Mouse (Mus musculus) liver, embryonic 14.5 days (tissue): ENCODE data around the gene Serf2. TPM values are rescaled to one million over a fixed set of nuclear protein-coding genes. Genes with fewer than 3 reads are reported as not detected.

Source experiments
- ATAC-seq: fragments of 200-750 bp; cut with Nextera tagmentation; 2 replicates; pipeline ENCODE4 v1.8.0; 2017; ENCODE audit warnings: moderate number of reproducible peaks, mild to moderate bottlenecking, moderate library complexity; ENCODE audit not compliant: insufficient read depth
- DNase-seq, 3 experiments: peaks; one replicate each; pipeline ENCODE4 v3.0.0-alpha.2; 2012 to 2013; ENCODE audit warnings: low read depth in 3 of 3, low spot score in 3 of 3
- H3K27ac ChIP-seq: fragments of 300-500 bp; sonication (generic); 2 replicates; pipeline ENCODE4 v1.5.1; 2014; ENCODE audit warnings: moderate library complexity, mild to moderate bottlenecking, control low read depth, inconsistent platforms
- H3K27me3 ChIP-seq: fragments of 300-500 bp; sonication (generic); 2 replicates; pipeline ENCODE4 v1.6.1; 2014; ENCODE audit warnings: mild to moderate bottlenecking, low read length, moderate library complexity; ENCODE audit not compliant: control insufficient read depth, insufficient read depth
- H3K36me3 ChIP-seq: fragments of 300-500 bp; sonication (generic); replicated peaks from 2 replicates; pipeline ENCODE4 v1.6.1; 2014; ENCODE audit warnings: low read depth; ENCODE audit not compliant: control insufficient read depth, insufficient read depth
- H3K4me1 ChIP-seq, 2 experiments: fragments of 200-500 bp in 1 of 2; fragments of 300-500 bp in 1 of 2; sonication (generic) in 1 of 2; replicated peaks; 2 replicates each; pipeline ENCODE4 v1.6.1; 2012 to 2014; ENCODE audit warnings: antibody characterized with exemption in 1 of 2, inconsistent platforms in 1 of 2, low read length in 1 of 2; ENCODE audit not compliant: control insufficient read depth in 2 of 2, insufficient read depth in 2 of 2
- H3K4me2 ChIP-seq: fragments of 300-500 bp; sonication (generic); 2 replicates; pipeline ENCODE4 v1.6.1; 2014; ENCODE audit warnings: low read depth, mild to moderate bottlenecking, control low read depth, moderate library complexity
- H3K4me3 ChIP-seq, 2 experiments: fragments of 200-500 bp in 1 of 2; fragments of 300-500 bp in 1 of 2; sonication (generic) in 1 of 2; 2 replicates each; pipeline ENCODE4 v1.5.1; 2012 to 2014; ENCODE audit warnings: low read depth in 2 of 2, low read length in 2 of 2, mild to moderate bottlenecking in 2 of 2, control low read depth in 1 of 2, inconsistent platforms in 1 of 2, moderate library complexity in 1 of 2; ENCODE audit not compliant: insufficient read depth in 1 of 2
- H3K9ac ChIP-seq: fragments of 300-500 bp; sonication (generic); replicated peaks from 2 replicates; pipeline ENCODE4 v1.6.1; 2014; ENCODE audit warnings: mild to moderate bottlenecking, control low read depth, moderate library complexity
- H3K9me3 ChIP-seq: fragments of 300-500 bp; sonication (generic); 2 replicates; pipeline ENCODE4 v1.6.1; 2016; ENCODE audit warnings: low read length, mixed read lengths; ENCODE audit not compliant: control insufficient read depth
- CTCF ChIP-seq: IDR thresholded peaks from 2 replicates; pipeline ENCODE4 v1.5.1; 2016; ENCODE audit warnings: antibody characterized with exemption, low read depth, control low read depth
- EP300 ChIP-seq: IDR thresholded peaks from 2 replicates; pipeline ENCODE4 v1.6.1; 2016; ENCODE audit warnings: antibody characterized with exemption, low read depth
- WGBS: fragments of 180-500 bp; shearing (Covaris S2); extraction: QIAGEN DNeasy Blood & Tissue Kit; methylation state at CpG from one replicate; pipeline ENCODE4 v1.1.7; 2014; ENCODE audit not compliant: insufficient replicate concordance; 5-methylcytosine and 5-hydroxymethylcytosine counted together
- polyA plus RNA-seq, 2 experiments: library from polyadenylated mRNA; depleted of rRNA in 1 of 2; stranded (reverse) in 1 of 2; unstranded in 1 of 2; fragments of >200 nt; fragmentation: Nextera tagmentation in 1 of 2; extraction: Ambion mirVana in 1 of 2; gene quantifications; 2 replicates each; pipeline versions ENCODE4 v1.2.1 to v1.2.3; 2012 to 2014

Serf2 gene
- polyA plus RNA-seq, 2 experiments, result 279 to 345 TPM

DNA sequence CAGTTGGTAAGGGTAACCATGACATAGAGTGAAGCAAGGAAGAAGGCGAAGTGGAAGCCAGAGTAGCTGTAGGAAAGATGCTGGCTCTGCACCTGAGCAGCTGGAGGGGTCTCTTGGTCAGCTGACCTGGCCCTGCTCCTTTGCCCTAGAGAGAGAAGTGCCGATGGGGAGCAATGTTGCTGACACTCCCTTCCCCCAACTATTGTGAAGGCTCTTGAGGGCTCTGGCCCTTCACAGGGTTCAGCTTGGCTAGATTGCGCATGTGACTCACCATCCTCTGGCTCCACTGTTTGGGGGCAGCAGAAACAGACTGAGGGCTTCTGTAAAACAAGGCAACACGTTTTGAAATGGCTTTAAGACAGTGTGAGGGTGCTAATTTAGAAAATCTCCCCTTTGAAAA, 3.4 kb downstream of the Serf2 start:
- Histone ChIP-seq H3K27me3 (no peaks in the 10 kb centered on the region), H3K9me3 (no peaks in the 10 kb centered on the region), H3K36me3 (peaks cover 15% of the 10 kb centered on the region), H3K9ac (no peak overlapping the region), H3K4me3 (no peak overlapping the region), H3K4me2 (no peak overlapping the region), H3K4me1 (peaks cover 16 to 22% of the 10 kb centered on the region in 2 experiments), H3K27ac (no peak overlapping the region)
- DNase-seq (no peak), ATAC-seq (no peak)
- 68% methylated on average over 4 of the region's 4 CpGs for WGBS
- TF ChIP-seq EP300 (no peak), CTCF (no peak)

DNA sequence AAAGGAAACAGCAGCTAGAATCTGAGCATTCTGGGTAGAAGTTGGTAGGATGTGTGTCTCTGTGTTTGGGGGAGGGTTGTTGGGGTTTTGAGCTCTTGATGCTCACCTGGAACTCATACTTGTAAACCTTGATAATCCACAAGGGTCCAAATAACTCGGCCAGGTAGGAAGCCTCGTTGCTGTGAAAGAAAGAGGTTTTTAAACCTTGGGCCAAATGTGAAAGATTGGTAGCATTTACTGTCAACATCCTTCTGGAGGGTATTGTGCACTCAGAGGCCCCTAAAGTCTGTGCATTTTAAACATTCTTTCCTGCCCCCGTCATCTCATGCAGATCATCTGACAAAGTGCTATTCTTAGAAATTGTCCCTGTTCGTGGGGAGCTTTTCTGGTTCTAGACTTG, 4.0 kb downstream of the Serf2 start, which contains the start of gene Hypk:
Gene Hypk (plus strand): TSS at position 301 of the 400 bp plus-strand sequence.
- Histone ChIP-seq H3K27me3 (no peaks in the 10 kb centered on the region), H3K9me3 (no peaks in the 10 kb centered on the region), H3K36me3 (peaks cover 15% of the 10 kb centered on the region), H3K9ac (no peak within 1 kb of the TSS), H3K27ac (no peak within 1 kb of the TSS), H3K4me3 (no peak within 1 kb of the TSS), H3K4me2 (no peak within 1 kb of the TSS), H3K4me1 (peaks cover 15 to 23% of the 10 kb centered on the region in 2 experiments)
- DNase-seq (no peak), ATAC-seq (no peak)
- no peak for TF ChIP-seq EP300
- WGBS, result 64% methylated on average over 4 of the region's 4 CpGs

DNA sequence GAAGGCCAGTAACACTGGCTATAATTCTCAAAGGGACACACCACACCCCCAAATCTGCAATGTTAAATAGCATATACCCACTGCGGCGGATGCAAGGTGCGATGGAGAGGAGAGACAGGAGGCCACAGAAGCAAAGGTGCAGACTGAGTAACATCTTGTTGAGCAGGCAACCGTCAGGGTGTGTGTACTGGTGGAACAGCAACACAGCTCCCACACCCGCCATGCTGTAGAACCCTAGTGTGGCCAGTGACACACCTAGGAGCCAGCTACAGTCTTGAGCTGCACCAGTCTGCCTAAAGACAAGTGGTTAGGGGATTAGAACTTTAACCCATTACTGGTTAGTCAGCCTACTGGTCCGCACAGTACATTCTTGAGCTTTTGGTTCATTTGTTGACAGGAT, 4.9 kb downstream of the Serf2 start:
- H3K36me3 ChIP-seq, result peaks cover 20% of the 10 kb centered on the region
- no peak overlapping the region for H3K9ac ChIP-seq
- H3K9me3 ChIP-seq, result no peaks in the 10 kb centered on the region
- H3K4me2 ChIP-seq, result no peak overlapping the region
- ATAC-seq (no peak), DNase-seq (no peak)
- 79% methylated on average over 6 of the region's 6 CpGs for WGBS
- H3K4me3 ChIP-seq, result no peak overlapping the region
- H3K27me3 ChIP-seq, result no peaks in the 10 kb centered on the region
- no peak overlapping the region for H3K27ac ChIP-seq
- peaks cover 13 to 19% of the 10 kb centered on the region in 2 experiments for H3K4me1 ChIP-seq
- TF ChIP-seq EP300 (no peak), CTCF (no peak)

GRCm38 (mm10) chr2:121455534-121455933, 6.5 kb downstream of the Serf2 start:
- 68% methylated on average over 5 of the region's 5 CpGs for WGBS

GRCm38 (mm10) chr2:121456692-121457642, 8.0 kb downstream of the Serf2 start, which contains the start of gene Serinc4:
Gene Serinc4, minus strand, starts transcription at chr2:121456781.
- H3K4me3 ChIP-seq, result peak within 1 kb of the TSS; percentile 60 to 92
- WGBS, result 1% methylated on average over 41 of the region's 41 CpGs
- peak; percentile 80 to 89 (median 84) for DNase-seq
- H3K9me3 ChIP-seq, result no peaks in the 10 kb centered on the region
- peak; percentile 96 for ATAC-seq
- TF ChIP-seq CTCF (no peak), EP300 (no peak)
- H3K36me3 ChIP-seq, result peaks cover 21% of the 10 kb centered on the region
- H3K27ac ChIP-seq, result peak within 1 kb of the TSS; percentile 54
- no peaks in the 10 kb centered on the region for H3K27me3 ChIP-seq
- H3K4me1 ChIP-seq, result peaks cover 10 to 11% of the 10 kb centered on the region in 2 experiments
- peak within 1 kb of the TSS; percentile 67 for H3K9ac ChIP-seq
- peak within 1 kb of the TSS; percentile 80 for H3K4me2 ChIP-seq

More at GRCm38 (mm10) chr2:121455534-121455933, 6.5 kb downstream of the Serf2 start:
- Histone ChIP-seq H3K4me1 (peaks cover 11 to 15% of the 10 kb centered on the region in 2 experiments), H3K27me3 (no peaks in the 10 kb centered on the region), H3K4me3 (no peak overlapping the region), H3K27ac (no peak overlapping the region), H3K9me3 (no peaks in the 10 kb centered on the region), H3K36me3 (peaks cover 24% of the 10 kb centered on the region), H3K9ac (no peak overlapping the region), H3K4me2 (no peak overlapping the region)
- ATAC-seq, result no peak
- TF ChIP-seq CTCF (no peak), EP300 (no peak)
- no peak for DNase-seq
